In genomic region chr2:10390791-10391190, GRCm38 (mm10) we compare ENCODE assay signal across 17 mouse cellular contexts.
"Had no signal": no experiment of that assay in that cellular context is flagged by ENCODE, and none has a peak within 500 bp of the region (broad histone marks: within the 10 kb centered on the region; RNA-seq: fewer than 3 reads in every experiment).

No protein-coding gene starts in this region.

- H3K36me3 ChIP-seq: midbrain, embryonic 13.5 days; neural tube, embryonic 12.5 days; stomach, embryonic 15.5 days had no signal

- H3K4me1 ChIP-seq: megakaryocyte, embryonic 14.5 days; neural tube, embryonic 12.5 days; stomach, embryonic 15.5 days had no signal

- H3K4me3 ChIP-seq: megakaryocyte, embryonic 14.5 days; midbrain, embryonic 13.5 days; neural tube, embryonic 12.5 days; stomach, embryonic 15.5 days had no signal

- DNase-seq: lung, adult 18-20 months; lung, embryonic 14.5 days; lung, postnatal 10 days; right cerebral cortex, adult 18-20 months; right cerebral cortex, postnatal 25 days; right cerebral cortex, postnatal 4 days; spleen, adult 18-20 months; thymus, adult 2 months; thymus, postnatal 36 days had no signal

- H3K27me3 ChIP-seq: neural tube, embryonic 12.5 days; stomach, embryonic 15.5 days had no signal

- H3K9ac ChIP-seq: liver, embryonic 14.5 days; lung, embryonic 14.5 days; midbrain, embryonic 13.5 days; neural tube, embryonic 12.5 days; stomach, embryonic 15.5 days had no signal

- H3K27ac ChIP-seq: liver, embryonic 14.5 days; macrophage; midbrain, embryonic 13.5 days; neural tube, embryonic 12.5 days; stomach, embryonic 15.5 days; stomach, postnatal 0 days had no signal

- ATAC-seq: midbrain, embryonic 13.5 days had no signal

- H3K9me3 ChIP-seq: megakaryocyte, embryonic 14.5 days; midbrain, embryonic 13.5 days; neural tube, embryonic 12.5 days; stomach, embryonic 15.5 days had no signal

- H3K4me2 ChIP-seq: lung, embryonic 14.5 days; midbrain, embryonic 11.5 days; midbrain, embryonic 13.5 days; neural tube, embryonic 12.5 days; stomach, embryonic 15.5 days had no signal
